Mouse (Mus musculus): ENCODE measurements around the gene Tcp11l2.
A peak's percentile ranks its signal among the peaks of the same experiment; 100 is the strongest.

Tcp11l2 gene

DNA sequence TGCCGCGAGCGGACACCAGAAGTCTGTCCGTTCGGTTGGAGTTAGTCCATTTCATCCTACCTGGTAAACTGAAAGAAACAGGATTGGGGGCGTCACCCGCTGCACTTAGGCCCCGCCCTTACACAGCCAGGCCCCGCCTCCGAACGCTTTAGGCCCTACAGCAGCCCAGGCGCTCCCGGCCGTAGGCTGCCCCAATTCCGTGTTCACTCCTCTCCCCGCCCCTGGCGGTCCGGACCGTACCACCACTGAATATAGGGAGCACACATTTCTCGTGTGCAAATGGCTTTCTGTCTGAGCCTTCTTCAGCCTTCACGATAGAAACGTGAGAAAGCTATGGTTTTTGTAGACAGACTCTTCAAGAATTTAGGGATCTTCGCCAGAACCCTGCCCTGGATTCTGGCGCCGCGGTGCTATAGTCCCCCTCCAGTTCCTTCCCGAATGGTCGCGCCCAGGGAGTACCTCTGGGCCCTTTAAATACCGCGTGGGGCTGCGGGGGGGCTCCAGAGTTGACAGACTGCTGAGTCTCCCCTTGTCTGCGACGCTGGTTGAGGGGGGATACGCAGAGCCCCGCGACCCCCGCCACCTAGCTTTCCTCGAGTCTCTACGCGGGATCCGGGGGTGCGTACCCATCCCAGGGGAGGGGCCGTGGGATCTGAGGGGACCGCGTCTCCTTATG, at the start of gene Tcp11l2:
Gene Tcp11l2, plus strand, starts transcription at position 232 of the 676 bp plus-strand sequence.
- DNase-seq (ENCODE audit: low spot score in 2 of 2), result peak; percentile 89

DNA sequence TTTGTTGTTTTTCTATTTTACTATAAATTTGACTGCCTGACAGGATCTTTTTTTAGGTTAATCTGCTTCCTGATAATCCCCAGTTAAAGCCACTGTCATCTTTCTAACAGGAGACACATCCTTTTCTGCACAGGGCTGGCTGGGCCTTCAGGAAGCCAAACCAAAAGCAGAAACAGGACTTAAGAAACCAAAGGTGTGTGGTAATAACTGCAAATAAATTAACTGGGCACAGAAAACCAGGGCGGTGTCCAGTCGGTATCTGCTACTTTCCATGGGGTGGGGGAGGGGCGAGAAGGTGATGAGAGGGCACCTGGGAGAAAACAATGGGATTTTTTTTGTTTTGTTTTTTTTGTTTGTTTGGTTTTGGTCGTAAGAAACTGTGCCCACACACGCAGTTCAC, 49.4 kb upstream of the Tcp11l2 start:
- DNase-seq (ENCODE audit: low spot score in 2 of 2), result no peak

DNA sequence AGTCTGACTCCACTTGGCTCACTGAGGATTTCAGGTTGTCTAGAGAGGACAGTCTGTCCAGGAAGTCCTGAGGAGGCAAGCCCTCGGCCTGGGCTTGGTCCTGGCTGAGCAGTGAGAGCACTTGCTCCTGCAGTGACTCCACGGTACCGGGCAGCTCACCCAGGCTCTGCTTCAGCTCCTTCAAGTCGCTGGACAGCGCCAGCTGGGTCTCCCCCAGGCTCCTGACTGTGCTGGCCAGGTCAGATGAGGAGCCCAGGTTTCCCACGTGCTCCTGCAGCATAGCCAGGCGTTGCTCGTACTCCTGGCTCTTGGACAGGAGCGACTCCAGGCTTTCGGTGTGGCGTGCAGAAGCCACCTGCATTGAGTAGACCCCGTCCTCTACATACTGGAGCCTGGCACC, 48.8 kb upstream of the Tcp11l2 start:
- no peak for DNase-seq (ENCODE audit: low spot score in 2 of 2)

DNA sequence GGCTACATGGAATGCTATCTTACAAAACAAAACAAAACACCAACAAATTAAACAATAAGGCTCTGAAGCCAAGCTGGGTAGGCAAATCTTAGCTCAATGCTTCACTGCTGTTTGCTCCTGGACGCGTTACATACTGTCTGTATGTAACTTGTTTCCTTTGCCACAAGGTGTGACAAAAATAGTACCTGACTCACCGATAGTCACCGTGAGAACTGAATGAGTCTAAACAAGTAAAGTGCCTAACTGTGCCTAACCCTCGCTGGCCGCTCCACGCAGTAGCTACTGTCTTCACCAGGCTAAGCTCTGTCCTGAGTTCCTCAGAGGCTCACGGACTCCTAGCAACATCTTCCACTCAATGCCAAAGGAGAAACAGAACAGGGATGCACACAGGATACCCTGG, 46.0 kb upstream of the Tcp11l2 start:
- DNase-seq (ENCODE audit: low spot score in 2 of 2), result no peak

DNA sequence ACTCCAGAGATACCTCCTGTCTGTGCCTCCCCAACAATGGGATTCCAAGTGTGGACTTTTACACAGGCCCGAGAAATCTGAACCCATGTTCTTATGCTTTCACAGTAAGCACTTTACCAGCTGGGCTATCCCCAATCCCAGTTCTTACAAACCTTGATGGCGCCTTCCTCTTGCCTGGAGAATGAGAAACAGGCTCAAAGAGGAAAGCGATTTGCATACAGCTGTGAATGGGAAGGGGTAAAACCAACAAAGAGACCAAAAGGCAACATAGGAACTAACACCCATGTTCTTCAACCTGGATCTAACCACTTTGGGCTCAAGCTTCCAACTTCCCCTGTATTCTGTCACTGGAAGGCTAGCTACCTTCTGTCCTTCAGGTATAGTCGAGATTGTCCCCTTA, 44.9 kb upstream of the Tcp11l2 start:
- DNase-seq (ENCODE audit: low spot score in 2 of 2), result no peak

DNA sequence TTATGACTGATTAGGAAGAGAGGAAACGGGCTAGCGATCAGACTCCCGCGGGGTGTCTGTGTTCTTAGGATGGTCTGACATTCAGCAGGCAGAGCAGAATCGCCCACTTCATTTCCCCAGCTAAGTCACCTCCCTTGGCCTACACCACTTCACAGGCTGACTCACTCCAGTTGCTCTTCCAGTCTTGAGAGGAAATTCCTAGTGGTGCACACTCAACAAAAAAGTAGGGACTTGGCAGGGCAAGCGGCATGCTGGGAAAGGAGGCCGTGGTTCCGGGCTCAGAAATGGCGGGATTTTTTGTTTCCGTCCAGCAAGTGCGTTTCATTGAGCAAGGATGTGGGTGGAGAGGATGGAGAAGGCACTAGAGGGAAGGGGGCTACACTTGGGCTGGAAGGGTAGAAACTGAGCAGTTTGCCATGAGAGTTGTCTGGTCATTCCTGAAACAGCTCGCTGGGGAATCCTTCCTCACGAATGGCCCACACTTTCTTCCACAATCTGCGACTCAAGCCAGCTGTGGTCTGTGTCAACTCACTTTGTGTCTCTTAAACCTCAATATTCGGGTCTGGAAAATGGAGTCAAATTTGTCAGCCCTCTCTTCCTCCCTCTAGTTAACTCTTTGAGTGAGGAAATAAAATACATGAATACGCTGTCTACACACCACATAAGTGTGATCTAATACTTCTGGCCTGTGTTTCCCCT, 44.1 kb upstream of the Tcp11l2 start:
- no peak for DNase-seq (ENCODE audit: low spot score in 2 of 2)

DNA sequence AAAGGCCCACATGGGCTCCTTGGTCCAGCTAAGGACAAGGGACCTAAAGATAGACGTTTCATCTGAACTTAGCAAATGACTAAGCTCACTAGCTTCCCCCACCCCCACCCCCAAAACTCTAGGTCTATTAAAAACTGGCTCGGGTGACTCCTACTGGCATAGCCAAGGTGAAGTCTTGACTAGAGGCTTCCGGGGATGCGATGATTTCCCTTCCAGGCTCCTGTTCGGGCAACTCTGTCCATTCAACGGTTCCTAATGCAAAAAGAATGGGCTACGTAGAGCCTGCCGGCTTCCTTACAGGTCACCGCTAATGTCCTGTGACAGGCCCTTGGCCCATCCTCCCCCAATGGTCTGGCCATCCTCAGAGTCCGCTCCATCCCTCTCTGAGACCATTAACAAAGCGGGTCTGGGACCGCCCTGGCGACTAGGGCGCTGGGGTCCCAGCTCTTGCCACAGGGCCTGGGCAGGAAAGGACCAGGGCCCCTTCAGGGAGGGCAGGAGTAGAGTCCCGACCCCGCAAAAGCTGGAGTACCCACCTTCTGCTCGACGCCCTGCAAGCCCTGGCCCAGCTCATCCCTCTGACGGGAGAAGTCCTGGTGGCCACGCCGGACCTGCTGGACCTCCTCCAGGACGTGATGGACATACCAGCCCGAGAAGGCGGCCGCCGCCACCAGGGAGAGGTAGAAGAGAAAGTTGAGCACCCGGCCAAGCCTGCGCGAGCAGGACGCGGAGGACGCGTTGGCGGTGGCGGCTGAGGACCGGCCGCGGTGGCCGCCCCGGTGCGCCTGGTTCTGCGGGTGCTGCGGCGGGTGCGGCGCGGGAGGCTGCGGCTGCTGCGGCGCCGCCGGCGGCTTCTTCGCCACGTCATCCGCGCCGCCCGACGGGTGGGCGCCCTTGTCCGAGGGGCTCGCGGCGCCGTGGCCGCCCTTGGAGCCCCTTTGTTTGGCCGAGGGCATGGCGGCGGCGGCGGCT, 43.2 kb upstream of the Tcp11l2 start:
- no peak for DNase-seq (ENCODE audit: low spot score in 2 of 2)

DNA sequence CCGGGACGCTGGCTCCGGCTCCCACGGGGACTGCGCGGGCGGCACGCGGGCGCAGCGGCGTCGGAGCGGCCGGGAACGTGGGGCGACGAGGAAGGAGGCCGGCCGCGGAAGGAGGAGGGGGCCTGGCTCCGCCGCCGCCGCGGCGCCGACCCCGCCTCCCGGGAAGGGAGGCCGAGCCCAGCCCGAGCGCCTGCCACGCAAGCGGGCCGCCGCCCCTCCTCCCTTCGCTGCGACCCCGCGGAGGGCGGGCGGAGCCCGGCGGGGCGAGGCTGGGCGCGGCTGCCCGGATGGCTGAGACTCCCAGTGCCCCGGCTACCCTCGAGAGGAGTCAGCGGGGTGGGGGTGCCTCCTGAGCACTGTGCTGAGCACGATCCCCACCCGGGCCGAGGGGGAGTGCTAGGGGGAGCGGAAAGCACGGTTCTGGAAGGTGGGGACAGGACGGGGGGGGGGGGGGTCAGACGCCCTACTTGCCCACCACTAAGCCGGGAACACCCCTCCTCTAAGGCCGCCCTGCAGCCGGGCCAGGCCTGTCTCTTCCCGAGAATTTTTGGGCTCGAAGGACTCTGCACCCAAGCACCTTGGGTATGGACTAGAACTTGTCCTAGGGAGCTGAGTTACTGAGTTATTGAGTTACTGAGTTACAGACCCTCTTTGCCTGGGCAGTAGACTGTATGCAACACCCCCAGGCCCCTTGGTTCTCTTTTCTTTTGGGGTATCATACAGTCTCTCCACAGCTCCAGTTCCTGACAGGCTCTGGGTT, 42.3 kb upstream of the Tcp11l2 start, which contains the start of gene Ckap4:
Gene Ckap4, minus strand, starts transcription at position 151 of the 760 bp plus-strand sequence.
- peak in 1 of 2 experiments; percentile 38 for DNase-seq (ENCODE audit: low spot score in 2 of 2)

DNA sequence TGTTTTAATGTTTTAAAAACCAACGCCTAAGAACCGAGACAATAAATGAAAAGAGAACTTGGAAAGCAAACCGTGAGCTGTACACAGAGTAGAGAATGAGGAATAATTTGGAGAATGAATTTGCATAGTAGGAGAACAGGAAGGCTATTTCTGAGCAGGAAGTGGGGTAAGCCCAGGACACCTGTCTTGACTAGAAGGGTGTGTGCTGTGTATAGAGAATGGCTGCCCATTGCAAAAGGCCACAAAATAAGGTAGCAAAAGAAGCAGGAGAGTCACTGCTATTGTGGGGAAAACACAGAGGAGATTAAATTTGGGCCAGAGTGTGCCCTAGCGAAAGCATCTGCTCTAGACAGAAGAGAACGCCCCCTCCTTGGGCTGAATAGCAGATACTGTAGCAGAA, 41.0 kb upstream of the Tcp11l2 start:
- DNase-seq (ENCODE audit: low spot score in 2 of 2), result no peak

DNA sequence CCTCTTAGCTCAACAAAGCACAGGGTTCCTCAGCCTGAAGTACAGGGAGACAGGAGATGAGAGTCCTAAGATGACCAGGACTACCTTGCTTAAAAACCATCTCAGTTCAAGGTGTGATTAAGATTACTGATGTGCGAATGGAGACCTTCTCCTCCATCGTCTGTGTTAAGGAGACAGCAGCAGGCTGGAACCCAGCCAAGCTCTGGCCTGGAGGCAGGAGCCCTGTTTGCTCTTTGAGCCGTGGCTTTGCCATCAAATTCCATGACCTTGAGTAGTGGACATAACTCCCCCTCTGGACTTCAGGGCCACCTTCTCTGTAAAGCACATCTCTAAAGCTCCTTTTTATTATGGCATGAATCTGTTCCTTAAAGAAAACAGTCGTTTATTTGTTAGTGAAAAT, 40.6 kb upstream of the Tcp11l2 start:
- no peak for DNase-seq (ENCODE audit: low spot score in 2 of 2)

DNA sequence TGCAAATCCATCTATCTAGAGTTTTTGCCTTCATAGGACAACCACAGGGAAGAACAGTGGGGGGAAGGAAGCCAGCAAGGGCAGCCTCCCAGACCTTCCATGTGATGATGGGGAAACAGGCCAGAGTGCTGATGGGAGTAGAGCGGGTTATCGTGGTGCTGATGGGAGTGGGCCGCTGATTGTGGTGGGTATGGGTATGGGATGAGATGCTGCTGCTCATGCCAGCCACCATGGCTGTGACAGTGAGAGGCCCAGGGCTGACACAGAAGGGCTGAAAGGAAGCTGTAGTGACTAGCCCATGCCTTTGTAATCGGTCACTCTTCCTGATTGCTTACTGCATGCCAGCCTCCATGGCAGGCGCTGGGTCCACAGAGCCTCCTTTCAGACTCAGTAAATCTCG, 36.8 kb upstream of the Tcp11l2 start:
- DNase-seq (ENCODE audit: low spot score in 2 of 2), result no peak

DNA sequence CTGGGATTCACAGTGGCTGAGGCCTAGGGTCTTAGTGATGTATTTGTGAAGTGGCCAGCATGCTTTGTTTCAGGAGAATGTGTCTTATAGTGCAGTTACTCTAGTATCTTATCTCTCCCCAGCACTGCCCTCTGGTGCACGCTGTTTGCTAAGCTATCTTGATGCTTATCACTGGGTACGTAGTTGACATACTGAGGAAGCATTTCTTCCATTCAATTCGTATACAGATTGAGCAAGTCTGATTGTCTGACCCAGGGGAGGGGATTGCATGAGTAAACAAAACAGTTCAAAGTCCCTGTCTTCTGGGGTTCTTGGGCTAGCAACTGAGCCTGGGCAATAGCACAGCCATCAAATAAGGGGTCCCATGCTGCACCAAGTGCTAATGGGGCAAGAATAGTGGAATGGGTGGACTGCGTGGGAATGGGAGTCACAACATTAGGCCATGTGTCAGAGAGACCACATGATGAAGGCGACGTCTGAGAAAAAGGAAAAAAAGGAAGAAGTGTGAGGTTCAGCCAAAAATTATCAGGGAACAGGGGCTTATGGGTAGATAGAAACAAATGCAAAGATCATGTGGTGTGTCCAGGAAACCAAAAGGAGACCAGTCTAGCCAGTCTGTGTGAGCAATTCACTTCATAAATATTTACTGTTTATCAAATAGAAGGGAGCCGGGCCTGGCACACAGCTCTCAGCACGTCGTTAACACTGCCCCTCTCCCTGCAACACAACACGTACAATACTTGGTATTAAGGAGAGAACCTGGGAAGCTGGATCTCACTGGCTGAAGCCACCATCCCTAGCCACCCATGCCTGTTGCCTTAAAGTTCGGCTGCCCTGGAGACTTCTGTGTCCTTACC, 33.4 kb upstream of the Tcp11l2 start:
- DNase-seq (ENCODE audit: low spot score in 2 of 2), result no peak

DNA sequence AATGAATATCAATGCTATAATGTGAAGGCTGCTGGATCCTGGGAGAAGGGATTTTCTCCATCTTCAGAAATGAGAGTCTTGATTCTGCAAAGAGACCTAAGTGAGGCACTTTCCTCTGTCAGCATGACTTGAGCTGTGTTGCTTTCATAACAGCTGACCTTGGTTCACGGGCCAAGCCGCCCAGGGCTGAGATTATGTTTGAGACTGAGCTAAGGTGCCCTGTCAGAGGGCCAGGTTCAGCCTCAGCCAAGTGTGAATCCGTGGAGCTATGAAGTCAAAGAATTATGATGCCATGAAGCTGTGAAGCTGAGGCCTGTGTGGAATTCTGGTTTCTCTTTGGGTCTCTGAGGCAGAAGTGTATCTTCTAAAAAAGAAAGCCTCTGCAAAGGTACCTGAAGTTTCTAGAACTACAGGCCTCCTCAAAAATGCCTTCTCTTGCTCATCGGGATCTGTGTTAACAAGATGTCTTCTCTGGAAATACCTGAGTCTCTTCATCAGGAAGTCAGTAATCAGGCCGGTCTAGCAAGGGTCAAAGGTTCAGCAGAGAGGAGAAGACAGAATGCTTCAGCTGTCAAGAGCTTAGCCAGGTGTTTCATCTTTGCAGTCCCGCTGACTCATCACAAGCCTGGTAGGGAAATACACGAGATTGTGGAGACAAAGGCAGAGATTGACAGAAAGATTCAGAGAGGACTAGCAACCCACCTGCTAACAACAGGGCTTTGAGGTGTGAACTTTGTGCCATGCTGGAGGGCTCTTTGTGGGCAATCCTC, 31.4 kb upstream of the Tcp11l2 start:
- DNase-seq (ENCODE audit: low spot score in 2 of 2), result no peak

DNA sequence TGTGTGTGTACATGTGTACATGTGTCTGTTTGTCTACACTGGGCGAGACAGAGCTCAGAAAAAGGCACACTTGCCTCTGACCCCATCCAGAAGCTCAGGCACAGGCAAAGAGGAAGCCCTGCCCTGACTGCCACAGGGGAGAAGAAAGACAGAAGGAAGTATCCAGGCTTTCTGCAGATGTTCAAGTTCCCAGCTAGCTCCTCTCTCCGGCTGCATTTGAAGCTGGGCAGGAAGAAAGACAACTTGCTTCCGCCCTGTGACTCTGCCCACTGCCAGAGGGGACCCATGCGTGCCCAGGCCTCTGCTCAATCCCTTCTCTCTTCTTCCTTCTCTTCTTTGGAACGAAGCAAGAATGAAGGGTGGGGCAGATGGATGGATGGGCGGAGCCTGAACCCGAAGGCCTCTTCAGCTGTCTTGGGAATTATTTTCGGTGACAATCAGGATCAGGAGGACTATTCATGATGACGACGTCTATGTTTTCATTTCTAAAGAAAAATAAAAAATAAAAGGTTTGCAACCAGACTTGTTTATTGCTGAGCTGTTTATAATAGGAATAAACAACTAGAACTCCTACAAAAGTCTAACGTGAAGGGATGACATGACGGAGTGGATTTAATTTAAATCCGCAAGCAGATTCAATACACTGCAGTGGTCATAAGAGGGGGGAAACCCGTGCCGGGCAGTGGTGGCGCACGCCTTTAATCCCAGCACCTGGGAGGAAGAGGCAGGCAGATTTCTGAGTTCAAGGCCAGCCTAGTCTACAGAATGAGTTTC, 27.1 kb upstream of the Tcp11l2 start:
- DNase-seq (ENCODE audit: low spot score in 2 of 2), result no peak

DNA sequence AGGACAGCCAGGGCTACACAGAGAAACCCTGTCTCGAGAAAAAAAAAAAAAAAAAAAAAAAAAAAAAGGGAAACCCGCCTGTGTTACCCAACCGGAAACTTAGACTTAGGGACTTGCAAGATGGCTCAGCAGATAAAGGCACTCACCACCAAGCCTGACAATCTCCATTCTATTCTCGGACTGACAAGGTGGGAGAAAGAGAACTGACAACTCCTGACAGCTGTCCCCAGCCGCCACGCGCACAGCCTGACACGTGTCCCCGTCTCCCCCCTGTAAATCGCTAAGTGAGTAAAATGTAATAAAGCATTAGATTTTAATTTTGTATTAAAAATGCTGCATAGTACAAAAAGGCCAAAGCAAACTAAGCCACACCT, 26.5 kb upstream of the Tcp11l2 start:
- no peak for DNase-seq (ENCODE audit: low spot score in 2 of 2)

DNA sequence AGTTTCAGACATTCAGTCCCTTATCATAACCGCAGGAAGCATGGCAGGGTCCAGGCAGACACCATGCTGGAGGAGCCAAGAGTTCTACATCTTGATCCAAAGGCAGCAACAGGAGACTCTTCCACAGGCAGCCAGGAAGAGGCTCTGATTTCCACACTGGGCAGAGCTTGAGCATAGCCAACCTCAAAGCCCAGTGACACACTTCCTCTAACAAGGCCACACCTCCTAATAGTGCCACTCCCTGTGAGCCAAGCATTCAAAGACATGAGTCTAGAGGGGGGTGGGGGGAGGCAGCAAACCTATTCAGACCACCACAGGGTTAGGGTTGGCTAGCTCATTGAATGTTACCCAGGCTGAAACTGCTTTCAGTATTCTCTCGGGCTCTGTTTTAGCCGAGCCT, 24.6 kb upstream of the Tcp11l2 start:
- no peak for DNase-seq (ENCODE audit: low spot score in 2 of 2)

DNA sequence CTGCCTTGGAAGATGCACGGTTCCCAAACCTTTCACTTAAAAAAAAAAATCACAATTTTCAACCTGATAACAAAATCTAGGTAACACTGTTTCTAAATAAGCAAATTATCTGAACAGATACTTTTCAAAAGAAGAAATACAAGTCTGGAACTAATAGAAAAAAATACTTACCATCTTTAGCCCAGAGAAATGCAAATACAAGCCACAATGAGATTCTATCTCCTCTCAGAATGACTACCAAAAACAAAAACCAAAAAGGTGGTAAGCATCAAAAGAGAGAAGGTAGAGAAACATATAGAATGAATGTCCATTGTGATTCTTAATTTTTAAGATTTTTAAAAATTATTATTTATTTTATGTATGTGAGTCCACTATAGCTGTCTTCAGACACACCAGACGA, 23.9 kb upstream of the Tcp11l2 start:
- DNase-seq (ENCODE audit: low spot score in 2 of 2), result no peak

DNA sequence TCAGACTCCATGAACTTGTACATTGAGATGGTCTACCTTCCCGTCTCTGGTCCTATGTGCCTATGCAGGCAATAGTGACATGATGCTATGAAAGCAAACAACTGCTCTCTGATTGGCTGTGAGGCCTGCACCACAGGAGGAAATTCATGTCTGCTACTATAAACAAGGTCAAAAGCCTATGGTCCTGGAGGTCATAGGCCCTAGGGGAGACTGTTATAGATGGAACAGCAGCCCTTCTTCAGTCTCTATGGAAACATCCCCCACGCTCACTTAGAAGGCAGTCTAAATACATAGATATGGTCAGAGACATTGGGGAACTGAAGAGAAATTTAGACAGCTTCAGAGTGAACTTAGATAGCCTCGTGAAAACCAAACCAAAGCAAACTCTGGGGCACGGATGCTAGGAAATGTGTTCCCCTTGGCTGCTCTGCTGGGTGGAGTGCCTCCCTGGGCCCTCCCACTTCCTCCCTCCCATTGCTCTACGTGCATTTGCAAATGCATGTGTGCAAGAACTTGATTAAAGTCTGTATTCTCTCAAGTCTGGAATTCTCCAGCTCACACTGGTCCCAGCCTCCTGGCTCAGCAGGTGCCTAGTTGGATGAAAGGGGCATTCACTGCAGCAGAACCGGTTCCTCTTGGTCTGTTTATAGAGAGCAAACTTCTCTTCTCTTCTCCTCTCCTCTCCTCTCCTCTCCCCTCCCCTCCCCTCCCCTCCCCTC, 22.0 kb upstream of the Tcp11l2 start:
- no peak for DNase-seq (ENCODE audit: low spot score in 2 of 2)

DNA sequence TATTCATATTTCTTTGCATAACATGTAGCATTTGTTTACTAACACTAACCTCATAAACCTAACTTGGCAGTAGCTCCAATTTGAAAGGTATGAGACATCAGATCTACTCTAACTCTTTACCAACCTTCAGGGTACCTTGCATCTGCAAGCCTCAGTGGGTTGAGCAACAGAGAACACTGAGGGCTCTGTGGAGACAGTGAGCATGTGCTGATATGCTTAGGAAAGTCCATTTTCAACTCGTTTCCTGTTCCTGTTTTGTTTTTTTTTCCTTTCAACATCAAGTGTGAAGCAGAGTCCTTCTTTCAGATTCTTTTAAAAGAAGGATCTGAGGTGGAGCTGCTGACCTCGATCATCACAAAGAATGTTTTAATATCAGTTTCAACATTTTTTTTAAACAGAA, 20.3 kb upstream of the Tcp11l2 start:
- no peak for DNase-seq (ENCODE audit: low spot score in 2 of 2)

All from frontal cortex, postnatal 14 days (tissue).